Mouse (Mus musculus) liver, postnatal 0 days (tissue): Measurements from ENCODE around the gene 1700001L19Rik. TPM values are rescaled to one million over a fixed set of nuclear protein-coding genes. Genes with fewer than 3 reads are reported as not detected.

Experiments
- ATAC-seq: fragments of 200-750 bp; cut with Nextera tagmentation; 2 replicates; pipeline ENCODE4 v1.8.0; 2017; ENCODE audit warnings: mild to moderate bottlenecking, moderate library complexity
- DNase-seq: peaks from one replicate; pipeline ENCODE4 v3.0.0-alpha.2; 2016
- H3K27ac ChIP-seq: fragments of 300-500 bp; sonication (generic); 2 replicates; pipeline ENCODE4 v1.5.1; 2014; ENCODE audit warnings: antibody characterized with exemption, moderate library complexity, mild to moderate bottlenecking, low read depth
- H3K27me3 ChIP-seq: fragments of 300-500 bp; sonication (generic); 2 replicates; pipeline ENCODE4 v1.6.1; 2014; ENCODE audit warnings: low read length, control low read depth, mixed read lengths; ENCODE audit not compliant: insufficient read depth
- H3K36me3 ChIP-seq: fragments of 300-500 bp; sonication (generic); replicated peaks from 2 replicates; pipeline ENCODE4 v1.6.1; 2014; ENCODE audit warnings: mild to moderate bottlenecking, control low read depth, low read length, moderate library complexity, mixed read lengths; ENCODE audit not compliant: insufficient read depth
- H3K4me1 ChIP-seq: fragments of 300-500 bp; sonication (generic); 2 replicates; pipeline ENCODE4 v1.6.1; 2014; ENCODE audit warnings: antibody characterized with exemption, mild to moderate bottlenecking, control low read depth; ENCODE audit not compliant: insufficient read depth
- H3K4me2 ChIP-seq: fragments of 300-500 bp; sonication (generic); 2 replicates; pipeline ENCODE4 v1.6.1; 2014; ENCODE audit warnings: low read depth, mild to moderate bottlenecking, low read length, moderate library complexity, mixed read lengths
- H3K4me3 ChIP-seq: fragments of 300-500 bp; sonication (generic); 2 replicates; pipeline ENCODE4 v1.5.1; 2014; ENCODE audit warnings: low read depth, low read length
- H3K9ac ChIP-seq: fragments of 300-500 bp; sonication (generic); replicated peaks from 2 replicates; pipeline ENCODE4 v1.6.1; 2014; ENCODE audit warnings: mild to moderate bottlenecking, moderate library complexity
- H3K9me3 ChIP-seq: fragments of 300-500 bp; sonication (generic); 2 replicates; pipeline ENCODE4 v1.6.1; 2016; ENCODE audit warnings: mild to moderate bottlenecking, control low read depth, low read length, mixed read lengths
- CTCF ChIP-seq: sonication (generic); IDR thresholded peaks from 2 replicates; pipeline ENCODE4 v1.5.1; 2016; ENCODE audit warnings: antibody characterized with exemption, low read depth
- EP300 ChIP-seq: IDR thresholded peaks from 2 replicates; pipeline ENCODE4 v1.6.1; 2016; ENCODE audit warnings: antibody characterized with exemption, low read depth, mild to moderate bottlenecking
- WGBS: fragments of 180-500 bp; shearing (Covaris S2); extraction: QIAGEN DNeasy Blood & Tissue Kit; methylation state at CpG from one replicate; pipeline ENCODE4 v1.1.7; 2014; ENCODE audit not compliant: insufficient replicate concordance; 5-methylcytosine and 5-hydroxymethylcytosine counted together
- polyA plus RNA-seq: library from polyadenylated mRNA; unstranded; fragments of >200 nt; fragmentation: Nextera tagmentation; extraction: Ambion mirVana; gene quantifications from 2 replicates; pipeline ENCODE4 v1.2.1, GENCODE M21; 2015

Gene 1700001L19Rik
- polyA plus RNA-seq, 1 experiment from 2014 or later: not detected

DNA sequence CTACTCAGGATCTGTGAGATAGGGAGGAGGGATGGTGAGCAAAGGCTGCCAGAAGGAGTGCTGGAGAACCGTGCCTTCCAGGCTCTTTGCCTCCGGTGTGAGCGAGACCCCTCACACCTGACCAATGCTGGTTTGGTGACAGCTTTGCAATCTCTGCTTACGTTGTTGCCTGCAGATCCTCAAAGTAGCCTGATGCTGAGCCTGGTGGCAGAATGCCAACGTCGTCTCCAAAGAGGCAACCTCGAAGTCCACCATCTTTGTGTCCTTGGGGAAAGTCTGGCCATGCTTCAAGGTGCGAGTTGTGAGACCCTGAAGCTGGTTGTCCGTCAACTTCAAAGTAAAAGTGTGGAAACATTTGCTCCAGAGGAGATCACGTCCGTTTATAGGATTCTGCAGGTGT lies 13.3 kb upstream of the 1700001L19Rik start:
- Histone ChIP-seq H3K4me3 (no peak overlapping the region), H3K4me2 (no peak overlapping the region), H3K27ac (no peak overlapping the region), H3K36me3 (peaks cover 33% of the 10 kb centered on the region), H3K4me1 (peaks cover 7% of the 10 kb centered on the region), H3K27me3 (no peaks in the 10 kb centered on the region), H3K9me3 (no peaks in the 10 kb centered on the region), H3K9ac (no peak overlapping the region)
- WGBS: 89% methylated on average over 11 of the region's 11 CpGs
- DNase-seq (no peak), ATAC-seq (no peak)
- TF ChIP-seq CTCF (no peak), EP300 (no peak)

GRCm38 (mm10) chr13:68585441-68585840 lies 11.8 kb upstream of the 1700001L19Rik start:
- ATAC-seq (no peak), DNase-seq (no peak)
- no peak for TF ChIP-seq CTCF
- no peak for TF ChIP-seq EP300
- Histone ChIP-seq H3K27ac (no peak overlapping the region), H3K9me3 (no peaks in the 10 kb centered on the region), H3K27me3 (no peaks in the 10 kb centered on the region), H3K4me3 (no peak overlapping the region), H3K4me1 (peaks cover 7% of the 10 kb centered on the region), H3K9ac (no peak overlapping the region), H3K4me2 (no peak overlapping the region), H3K36me3 (peaks cover 44% of the 10 kb centered on the region)
- WGBS: 81% methylated on average over 7 of the region's 7 CpGs

DNA sequence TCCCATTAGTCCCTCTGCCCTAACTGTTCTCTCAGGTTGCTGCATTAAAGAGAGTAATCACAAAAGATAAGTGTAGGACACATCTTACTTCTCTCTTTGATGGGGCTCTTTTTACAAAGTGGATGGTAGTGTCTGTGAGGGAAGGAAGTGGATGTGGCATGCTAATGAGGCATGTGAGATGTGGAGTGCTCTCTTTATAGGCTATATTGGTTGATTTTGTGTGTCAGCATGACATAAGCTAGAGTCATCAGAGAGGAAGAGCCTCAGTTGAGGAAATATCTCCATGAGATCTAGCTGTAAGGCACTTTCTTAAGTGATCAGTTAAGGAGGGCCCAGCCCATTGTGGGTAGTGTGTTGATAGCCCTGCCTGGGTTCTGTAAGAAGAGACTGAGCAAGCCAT lies 8.9 kb upstream of the 1700001L19Rik start:
- Histone ChIP-seq H3K4me1 (no peaks in the 10 kb centered on the region), H3K36me3 (peaks cover 58% of the 10 kb centered on the region), H3K4me2 (no peak overlapping the region), H3K9ac (no peak overlapping the region), H3K27me3 (no peaks in the 10 kb centered on the region), H3K27ac (no peak overlapping the region), H3K4me3 (no peak overlapping the region), H3K9me3 (no peaks in the 10 kb centered on the region)
- no peak for DNase-seq
- no peak for ATAC-seq
- TF ChIP-seq CTCF (no peak), EP300 (no peak)

DNA sequence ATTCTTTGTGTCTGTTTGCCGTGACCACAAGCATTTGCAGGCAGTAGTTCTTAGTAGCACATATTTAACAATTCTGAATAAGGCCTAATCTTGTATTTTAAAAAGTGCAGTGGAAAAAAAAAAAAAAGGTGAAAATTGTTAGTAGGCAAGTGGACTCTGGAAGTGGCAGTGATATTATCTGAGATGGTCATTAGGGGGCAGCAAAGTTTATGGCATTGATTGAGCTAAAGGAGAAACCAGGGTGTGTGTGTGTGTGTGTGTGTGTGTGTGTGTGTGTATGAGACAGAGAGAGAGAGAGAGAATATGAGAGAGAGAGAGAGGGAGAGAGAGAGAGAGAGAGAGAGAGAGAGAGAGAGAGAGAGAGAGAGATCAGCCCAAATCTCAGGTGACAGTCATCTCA lies 3.4 kb upstream of the 1700001L19Rik start:
- DNase-seq: no peak
- WGBS: 68% methylated on average over 1 of the region's 1 CpGs
- H3K27ac ChIP-seq: no peak overlapping the region
- no peak for ATAC-seq
- no peak overlapping the region for H3K9ac ChIP-seq
- no peaks in the 10 kb centered on the region; the same call in 1 of the 2 replicates for H3K4me1 ChIP-seq
- H3K36me3 ChIP-seq: peaks cover 28% of the 10 kb centered on the region
- H3K27me3 ChIP-seq: no peaks in the 10 kb centered on the region
- H3K4me2 ChIP-seq: no peak overlapping the region
- no peaks in the 10 kb centered on the region for H3K9me3 ChIP-seq
- H3K4me3 ChIP-seq: no peak overlapping the region
- TF ChIP-seq CTCF (0 out of 2 replicates have a peak, but pooled peaks have one; percentile 35), EP300 (no peak)

DNA sequence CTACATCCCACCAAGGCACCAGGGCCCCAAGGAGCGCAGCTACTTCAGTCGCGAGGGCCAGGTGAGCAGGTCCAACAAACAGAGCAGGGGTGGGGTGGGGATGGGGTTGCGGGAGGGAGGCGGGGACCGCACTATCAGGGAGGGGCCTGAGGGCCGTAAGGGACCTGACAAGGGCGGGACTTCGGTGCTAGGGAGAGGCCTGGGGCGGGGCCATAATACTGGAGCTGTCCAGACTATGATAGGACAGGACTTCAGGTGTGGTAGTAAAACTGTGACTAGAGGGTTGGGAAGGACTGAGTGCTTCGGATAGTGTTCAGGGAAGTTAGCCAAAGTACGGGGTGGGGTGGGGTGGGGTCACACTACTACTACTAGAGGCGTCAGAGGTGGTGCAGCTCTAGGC lies 446 bp downstream of the 1700001L19Rik start:
- H3K9me3 ChIP-seq: no peaks in the 10 kb centered on the region
- WGBS: 19% methylated on average over 13 of the region's 13 CpGs
- no peak for TF ChIP-seq CTCF
- TF ChIP-seq EP300: no peak
- H3K36me3 ChIP-seq: peaks cover 4% of the 10 kb centered on the region
- no peak overlapping the region for H3K27ac ChIP-seq
- no peak overlapping the region for H3K9ac ChIP-seq
- DNase-seq (no peak), ATAC-seq (peak; percentile 55)
- no peaks in the 10 kb centered on the region for H3K27me3 ChIP-seq
- H3K4me2 ChIP-seq: no peak overlapping the region
- H3K4me3 ChIP-seq: no peak overlapping the region
- no peaks in the 10 kb centered on the region; the same call in 1 of the 2 replicates for H3K4me1 ChIP-seq

DNA sequence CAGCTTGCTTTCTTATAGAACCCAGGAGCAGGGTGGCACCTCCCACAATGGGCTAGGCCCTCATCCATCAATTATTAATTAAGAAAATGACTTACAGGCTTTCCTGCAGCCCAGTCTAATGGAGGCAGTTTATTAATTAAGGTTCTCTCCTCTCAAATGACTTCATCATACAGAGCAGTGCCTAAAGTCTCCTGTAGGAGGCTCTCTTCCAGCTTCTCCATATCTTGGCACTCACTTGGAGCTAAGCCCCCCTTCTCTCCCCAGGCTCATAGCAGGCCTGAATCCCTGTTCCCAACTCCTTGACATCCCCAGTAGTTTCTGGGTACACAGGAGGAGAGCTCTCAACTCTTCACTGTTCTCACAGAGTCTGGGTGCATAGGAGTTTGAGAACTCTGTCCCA lies 1.7 kb downstream of the 1700001L19Rik start:
- Histone ChIP-seq H3K4me3 (no peak overlapping the region), H3K4me1 (no peaks in the 10 kb centered on the region; the same call in 1 of the 2 replicates), H3K36me3 (no peaks in the 10 kb centered on the region), H3K9ac (no peak overlapping the region), H3K9me3 (no peaks in the 10 kb centered on the region), H3K4me2 (no peak overlapping the region), H3K27ac (no peak overlapping the region), H3K27me3 (no peaks in the 10 kb centered on the region)
- ATAC-seq (no peak), DNase-seq (no peak)
- TF ChIP-seq EP300 (no peak), CTCF (0 out of 2 replicates have a peak, but pooled peaks have one; percentile 10)

GRCm38 (mm10) chr13:68601184-68601583 lies 4.0 kb downstream of the 1700001L19Rik start:
- ATAC-seq (no peak), DNase-seq (no peak)
- H3K27ac ChIP-seq: no peak overlapping the region
- H3K4me1 ChIP-seq: no peaks in the 10 kb centered on the region; the same call in 1 of the 2 replicates
- H3K9ac ChIP-seq: no peak overlapping the region
- WGBS: 26% methylated on average over 6 of the region's 6 CpGs
- H3K27me3 ChIP-seq: no peaks in the 10 kb centered on the region
- H3K36me3 ChIP-seq: no peaks in the 10 kb centered on the region
- no peak overlapping the region for H3K4me2 ChIP-seq
- H3K9me3 ChIP-seq: no peaks in the 10 kb centered on the region
- TF ChIP-seq EP300: no peak
- peak; percentile 51 for TF ChIP-seq CTCF
- no peak overlapping the region for H3K4me3 ChIP-seq
